Mouse (Mus musculus) lung, adult 2 months (tissue): ENCODE measurements around the gene Ckb.

Experiments used
- CTCF ChIP-seq: fragments of 200-500 bp; IDR thresholded peaks from 2 replicates; pipeline ENCODE4 v1.5.1; 2011; ENCODE audit warnings: mild to moderate bottlenecking, low read length, control low read depth; ENCODE audit not compliant: insufficient read depth
- POLR2A ChIP-seq: fragments of 200-500 bp; IDR thresholded peaks from 2 replicates; pipeline ENCODE4 v1.6.1; 2011; ENCODE audit warnings: low read depth, mild to moderate bottlenecking, control low read depth, low read length, borderline replicate concordance; ENCODE audit errors: extremely low read depth

DNA sequence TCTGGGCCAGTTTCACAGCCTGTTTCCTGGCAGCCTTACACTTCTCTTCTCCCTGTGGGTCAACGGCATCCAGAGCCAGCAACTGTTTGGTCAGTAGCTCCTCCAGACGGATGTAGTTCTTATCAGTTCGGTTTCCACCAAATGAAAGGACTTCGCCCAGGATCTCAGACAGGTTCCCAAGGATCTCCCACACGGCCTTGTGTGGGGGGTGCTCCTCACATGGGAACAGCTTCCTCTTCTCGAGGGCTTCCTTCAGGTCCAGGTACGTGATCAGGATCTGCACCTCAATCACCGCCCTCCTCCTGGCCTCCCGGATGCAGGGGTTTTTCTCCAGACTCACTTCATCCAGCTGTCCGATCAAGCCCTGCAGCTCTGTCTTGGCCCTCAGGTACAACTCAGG lies 38.0 kb upstream of the Ckb start:
- TF ChIP-seq CTCF (no peak), POLR2A (no peak)
